ENCODE assay signal across 9 mouse cellular contexts in the genomic region with DNA sequence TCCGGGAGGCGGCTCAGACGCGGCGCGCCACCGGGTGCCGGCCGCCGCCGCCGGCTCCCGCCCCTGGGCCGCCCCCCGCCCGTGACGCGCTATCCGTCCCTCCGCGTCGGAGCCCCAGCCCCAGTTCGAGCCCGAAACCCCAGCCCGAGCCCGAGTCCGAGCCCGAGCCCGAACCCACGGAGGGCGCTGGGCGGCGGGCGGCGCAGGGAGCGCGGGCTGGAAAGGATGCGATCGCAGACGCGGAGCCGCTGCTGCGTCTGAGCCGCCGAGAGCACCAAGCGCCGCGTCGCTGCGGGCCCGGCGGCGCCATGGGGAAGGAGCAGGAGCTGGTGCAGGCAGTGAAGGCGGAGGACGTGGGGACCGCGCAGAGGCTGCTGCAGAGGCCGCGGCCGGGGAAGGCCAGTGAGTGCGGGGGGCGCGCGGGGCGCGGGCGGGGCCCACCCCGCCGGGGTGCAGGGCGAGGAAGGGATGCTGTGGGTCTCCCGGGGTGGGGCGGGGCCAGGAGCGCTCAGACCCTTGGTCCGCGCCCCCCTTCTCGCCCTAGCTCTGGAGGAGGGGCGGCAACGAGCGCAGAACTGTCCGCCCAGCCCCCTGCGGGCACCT. TPM values are rescaled to one million over a fixed set of nuclear protein-coding genes. Genes with fewer than 3 reads are reported as not detected.
DNase-seq lines count a peak whose midpoint lies in the region; ATAC-seq and TF ChIP-seq lines count a peak whose summit lies in the region.
"Had no signal": no experiment of that assay in that cellular context is flagged by ENCODE, and none has a peak within 500 bp of the region (broad histone marks: within the 10 kb centered on the region; RNA-seq: fewer than 3 reads in every experiment).

No protein-coding gene starts in this region.

- H3K9ac ChIP-seq in ES-Bruce4 (ENCODE audit: low read depth, poor library complexity, severe bottlenecking): peak overlapping the region; percentile 80
- peak overlapping the region; percentile 41 for H3K9ac ChIP-seq in liver, embryonic 12.5 days

- ATAC-seq in liver, embryonic 12.5 days: peak; percentile 19; the same call in 1 of the 2 replicates
- no peak for ATAC-seq in erythroid progenitor cell, adult 5-6 weeks (replicated peaks; ENCODE audit: low FRiP score, poor library complexity, severe bottlenecking)
- ATAC-seq: Patski had no signal

- H3K27me3 ChIP-seq in heart, embryonic 10.5 days (ENCODE audit: insufficient read depth, poor library complexity, severe bottlenecking): peaks cover 70% of the 10 kb centered on the region
- H3K27me3 ChIP-seq in ES-Bruce4 (ENCODE audit: control insufficient read depth, insufficient read depth, low read length, poor library complexity, severe bottlenecking): no peaks in the 10 kb centered on the region
- H3K27me3 ChIP-seq in liver, embryonic 12.5 days (replicated peaks): peaks cover 84% of the 10 kb centered on the region

- under 1% methylated on average over 71 of the region's 81 CpGs for WGBS in heart, embryonic 10.5 days
- WGBS in liver, embryonic 12.5 days (ENCODE audit: insufficient replicate concordance): under 1% methylated on average over 72 of the region's 81 CpGs
- under 1% methylated on average over 72 of the region's 81 CpGs for WGBS in olfactory bulb, adult 2 months

- no peak for TF ChIP-seq POLR2A in ES-Bruce4 (IDR thresholded peaks at IDR 0.05; ENCODE audit: insufficient read depth, low read length)
- TF ChIP-seq POLR2A in olfactory bulb, adult 2 months (IDR thresholded peaks at IDR 0.05; ENCODE audit: insufficient read depth, low read depth, low read length): peak; percentile 37; the same call in 1 of the 2 replicates

- H3K36me3 ChIP-seq in heart, embryonic 10.5 days: no peaks in the 10 kb centered on the region
- H3K36me3 ChIP-seq in ES-Bruce4 (ENCODE audit: control insufficient read depth, insufficient read depth, low read length, poor library complexity, severe bottlenecking): no peaks in the 10 kb centered on the region
- H3K36me3 ChIP-seq in liver, embryonic 12.5 days: no peaks in the 10 kb centered on the region

- H3K9me3 ChIP-seq in heart, embryonic 10.5 days: no peaks in the 10 kb centered on the region
- no peaks in the 10 kb centered on the region for H3K9me3 ChIP-seq in ES-Bruce4 (replicated peaks; ENCODE audit: control insufficient read depth, insufficient read depth, low read length, poor library complexity, severe bottlenecking)
- no peaks in the 10 kb centered on the region for H3K9me3 ChIP-seq in liver, embryonic 12.5 days (replicated peaks)

- H3K4me3 ChIP-seq in heart, embryonic 10.5 days: peak overlapping the region; percentile 82
- H3K4me3 ChIP-seq in ES-Bruce4 (ENCODE audit: low read depth, low read length): peak overlapping the region; percentile 63
- peak overlapping the region; percentile 58 for H3K4me3 ChIP-seq in liver, embryonic 12.5 days
- H3K4me3 ChIP-seq in olfactory bulb, adult 2 months (ENCODE audit: insufficient read depth, low read depth, low read length): peak overlapping the region; percentile 87

- peak overlapping the region; percentile 79 for H3K4me2 ChIP-seq in liver, embryonic 12.5 days

- peaks cover 26% of the 10 kb centered on the region for H3K4me1 ChIP-seq in heart, embryonic 10.5 days
- H3K4me1 ChIP-seq in ES-Bruce4 (ENCODE audit: control insufficient read depth, insufficient read depth, low read length): no peaks in the 10 kb centered on the region
- H3K4me1 ChIP-seq in liver, embryonic 12.5 days: peaks cover 14% of the 10 kb centered on the region
- H3K4me1 ChIP-seq in olfactory bulb, adult 2 months (ENCODE audit: control insufficient read depth, insufficient read depth, low read length): peaks cover 26% of the 10 kb centered on the region

- no peak for TF ChIP-seq CTCF in ES-Bruce4 (IDR thresholded peaks at IDR 0.05; ENCODE audit: low read depth, low read length)
- TF ChIP-seq CTCF in olfactory bulb, adult 2 months (IDR thresholded peaks at IDR 0.05; ENCODE audit: insufficient read depth, low read depth, low read length): no peak

- H3K27ac ChIP-seq in heart, embryonic 10.5 days: peak overlapping the region; percentile 79
- H3K27ac ChIP-seq in ES-Bruce4 (ENCODE audit: insufficient read depth, low read length): no peak overlapping the region
- no peak overlapping the region for H3K27ac ChIP-seq in liver, embryonic 12.5 days
- H3K27ac ChIP-seq in olfactory bulb, adult 2 months (ENCODE audit: insufficient read depth, low read depth, low read length): peak overlapping the region; percentile 94

- TF ChIP-seq EP300 in ES-Bruce4 (IDR thresholded peaks at IDR 0.05; ENCODE audit: insufficient read depth, low read depth, low read length): no peak

- DNase-seq in heart, embryonic 10.5 days (ENCODE audit: low spot score): no peak
- DNase-seq in heart, adult 8-10 months (ENCODE audit: low spot score): no peak
- peak; percentile 51 for DNase-seq in embryo, embryonic 10 days (ENCODE audit: low spot score)
- DNase-seq in heart, postnatal 4 days: peak; percentile 38

RNA-seq across cellular contexts. Expression of a gene that starts 0.4 kb away (rescaled TPM):
- polyA plus RNA-seq in heart, embryonic 10.5 days (2016; fragmentation: Nextera tagmentation; extraction: Ambion mirVana): 0.71 and 1.4 TPM in 2 replicates
- total RNA-seq in heart, adult 8-10 months (2022): under 1 TPM; 0.16 to 0.23 (median 0.19) TPM
- 1.7 and 3.3 TPM in 2 replicates for polyA plus RNA-seq in ES-Bruce4 (2011; ENCODE audit: insufficient read depth, insufficient read length, low read depth, missing spikeins)
- total RNA-seq in heart, postnatal 4 days (2021): under 1 TPM; 0.34 to 0.91 TPM
- 0.14 and 0.32 TPM in 2 replicates for polyA plus RNA-seq in liver, embryonic 12.5 days (2016; fragmentation: Nextera tagmentation; extraction: Ambion mirVana)
- polyA plus RNA-seq in olfactory bulb, adult 2 months (2012; ENCODE audit: insufficient read depth, insufficient read length, low replicate concordance, missing spikeins): not detected in 2 replicates
- total RNA-seq in erythroid progenitor cell, adult 5-6 weeks (2015; ENCODE audit: low replicate concordance): not detected in 2 replicates
- total RNA-seq in erythroid progenitor cell, adult 5-6 weeks (2017; ENCODE audit: low replicate concordance): not detected in 2 replicates

RNA-seq across cellular contexts. Expression of a gene that starts 9.9 kb away (rescaled TPM):
- 22.3 and 22.7 TPM in 2 replicates for polyA plus RNA-seq in heart, embryonic 10.5 days (2016; fragmentation: Nextera tagmentation; extraction: Ambion mirVana)
- total RNA-seq in heart, adult 8-10 months (2022): 10 to 100 TPM; 10.5 to 11.8 (median 11.0) TPM
- 20.4 and 22.8 TPM in 2 replicates for polyA plus RNA-seq in ES-Bruce4 (2011; ENCODE audit: insufficient read depth, insufficient read length, low read depth, missing spikeins)
- 10 to 100 TPM; 14.9 to 16.3 TPM for total RNA-seq in heart, postnatal 4 days (2021)
- 17.2 and 19.4 TPM in 2 replicates for polyA plus RNA-seq in liver, embryonic 12.5 days (2016; fragmentation: Nextera tagmentation; extraction: Ambion mirVana)
- polyA plus RNA-seq in olfactory bulb, adult 2 months (2012; ENCODE audit: insufficient read depth, insufficient read length, low replicate concordance, missing spikeins): not detected in 2 replicates
- total RNA-seq in erythroid progenitor cell, adult 5-6 weeks (2015; ENCODE audit: low replicate concordance): 6.5 and 27.7 TPM in 2 replicates
- total RNA-seq in erythroid progenitor cell, adult 5-6 weeks (2017; ENCODE audit: low replicate concordance): 16.8 and 20.5 TPM in 2 replicates

RNA-seq across cellular contexts. Expression of a gene that starts 15.1 kb away (rescaled TPM):
- 0.48 and 0.69 TPM in 2 replicates for polyA plus RNA-seq in heart, embryonic 10.5 days (2016; fragmentation: Nextera tagmentation; extraction: Ambion mirVana)
- total RNA-seq in heart, adult 8-10 months (2022): under 1 TPM in 2 of 4 experiments, not detected in 2; 0.28 to 0.31 TPM
- polyA plus RNA-seq in ES-Bruce4 (2011; ENCODE audit: insufficient read depth, insufficient read length, low read depth, missing spikeins): not detected in 2 replicates
- total RNA-seq in heart, postnatal 4 days (2021): under 1 TPM in 1 of 2 experiments, not detected in 1; 0.29 TPM
- polyA plus RNA-seq in liver, embryonic 12.5 days (2016; fragmentation: Nextera tagmentation; extraction: Ambion mirVana): 0.18 TPM in 1 of 2 replicates, not detected in the other
- not detected in 2 replicates for polyA plus RNA-seq in olfactory bulb, adult 2 months (2012; ENCODE audit: insufficient read depth, insufficient read length, low replicate concordance, missing spikeins)
- total RNA-seq in erythroid progenitor cell, adult 5-6 weeks (2015; ENCODE audit: low replicate concordance): not detected in 2 replicates
- total RNA-seq in erythroid progenitor cell, adult 5-6 weeks (2017; ENCODE audit: low replicate concordance): 2.1 TPM in 1 of 2 replicates, not detected in the other

RNA-seq across cellular contexts. Expression of a gene that starts 18.6 kb away (rescaled TPM):
- 86.3 and 91.2 TPM in 2 replicates for polyA plus RNA-seq in heart, embryonic 10.5 days (2016; fragmentation: Nextera tagmentation; extraction: Ambion mirVana)
- total RNA-seq in heart, adult 8-10 months (2022): 10 to 100 TPM; 39.9 to 44.4 (median 41.4) TPM
- 15.4 and 16.4 TPM in 2 replicates for polyA plus RNA-seq in ES-Bruce4 (2011; ENCODE audit: insufficient read depth, insufficient read length, low read depth, missing spikeins)
- total RNA-seq in heart, postnatal 4 days (2021): 10 to 100 TPM; 46.5 to 49.3 TPM
- 99.5 and 101 TPM in 2 replicates for polyA plus RNA-seq in liver, embryonic 12.5 days (2016; fragmentation: Nextera tagmentation; extraction: Ambion mirVana)
- not detected in 2 replicates for polyA plus RNA-seq in olfactory bulb, adult 2 months (2012; ENCODE audit: insufficient read depth, insufficient read length, low replicate concordance, missing spikeins)
- 28.1 and 48.6 TPM in 2 replicates for total RNA-seq in erythroid progenitor cell, adult 5-6 weeks (2015; ENCODE audit: low replicate concordance)
- 35.8 and 43.4 TPM in 2 replicates for total RNA-seq in erythroid progenitor cell, adult 5-6 weeks (2017; ENCODE audit: low replicate concordance)

RNA-seq across cellular contexts. Expression of a gene that starts 18.6 kb away (rescaled TPM):
- 27.1 and 30.3 TPM in 2 replicates for polyA plus RNA-seq in heart, embryonic 10.5 days (2016; fragmentation: Nextera tagmentation; extraction: Ambion mirVana)
- total RNA-seq in heart, adult 8-10 months (2022): 10 to 100 TPM; 11.2 to 14.7 (median 11.9) TPM
- polyA plus RNA-seq in ES-Bruce4 (2011; ENCODE audit: insufficient read depth, insufficient read length, low read depth, missing spikeins): 13.0 and 15.3 TPM in 2 replicates
- total RNA-seq in heart, postnatal 4 days (2021): 10 to 100 TPM; 17.3 to 19.3 TPM
- 19.2 and 20.7 TPM in 2 replicates for polyA plus RNA-seq in liver, embryonic 12.5 days (2016; fragmentation: Nextera tagmentation; extraction: Ambion mirVana)
- polyA plus RNA-seq in olfactory bulb, adult 2 months (2012; ENCODE audit: insufficient read depth, insufficient read length, low replicate concordance, missing spikeins): not detected in 2 replicates
- total RNA-seq in erythroid progenitor cell, adult 5-6 weeks (2015; ENCODE audit: low replicate concordance): 34.8 and 64.5 TPM in 2 replicates
- total RNA-seq in erythroid progenitor cell, adult 5-6 weeks (2017; ENCODE audit: low replicate concordance): 24.8 and 28.7 TPM in 2 replicates

Comparison
In these comparisons a context has a peak if more than half of its experiments do, and no peak if none do; other contexts are left out.
1. DNase-seq: peak in embryo, embryonic 10 days (single experiment) and heart, postnatal 4 days (single experiment); none in heart, embryonic 10.5 days (single experiment) and heart, adult 8-10 months (single experiment).
2. H3K27ac ChIP-seq: peak in heart, embryonic 10.5 days (single experiment) and olfactory bulb, adult 2 months (single experiment); none in ES-Bruce4 (single experiment) and liver, embryonic 12.5 days (single experiment).
3. RNA of a gene that starts 9.9 kb away (polyA plus RNA-seq): 22.3 to 22.7 TPM in heart, embryonic 10.5 days, 20.4 to 22.8 TPM in ES-Bruce4 and 17.2 to 19.4 TPM in liver, embryonic 12.5 days; not detected in olfactory bulb, adult 2 months; every median in the first group is over 10 times any median in the second.
4. Peak in every context shown above with its lines, with median percentiles within 50 percentile points of each other: H3K4me3 ChIP-seq.